Mouse (Mus musculus) myocyte (in vitro differentiated cells): ENCODE results near the gene Chrnb1. TPM values are rescaled to one million over a fixed set of nuclear protein-coding genes. Genes with fewer than 3 reads are reported as not detected.

Experiments used
- H3K27me3 ChIP-seq: one replicate; pipeline ENCODE4 v1.6.1; 2011; ENCODE audit not compliant: control insufficient read depth, insufficient read depth, insufficient read length
- H3K36me3 ChIP-seq: one replicate; pipeline ENCODE4 v1.6.1; 2011; ENCODE audit not compliant: control insufficient read depth, insufficient read depth
- H3K4me2 ChIP-seq: one replicate; pipeline ENCODE4 v1.6.1; 2011; ENCODE audit warnings: low read depth, control low read depth
- H3K4me3 ChIP-seq: one replicate; pipeline ENCODE4 v1.5.1; 2011; ENCODE audit warnings: mild to moderate bottlenecking, control low read depth, moderate library complexity
- H3K79me2 ChIP-seq: one replicate; pipeline ENCODE4 v1.6.1; 2011; ENCODE audit not compliant: control insufficient read depth, insufficient read depth
- H3ac ChIP-seq: one replicate; pipeline ENCODE4 v1.6.1; 2011; ENCODE audit not compliant: control insufficient read depth, insufficient read length
- CEBPB ChIP-seq: IDR thresholded peaks from 2 replicates; pipeline ENCODE4 v1.6.1; 2011; ENCODE audit warnings: mild to moderate bottlenecking, moderate library complexity; ENCODE audit not compliant: poor library complexity, insufficient read depth, severe bottlenecking
- E2F4 ChIP-seq: IDR thresholded peaks from one replicate; pipeline ENCODE4 v1.6.1; 2011; ENCODE audit warnings: mild to moderate bottlenecking, control low read depth, moderate library complexity; ENCODE audit not compliant: insufficient read depth
- MAX ChIP-seq: IDR thresholded peaks from one replicate; pipeline ENCODE4 v1.6.1; 2011; ENCODE audit warnings: low read depth, mild to moderate bottlenecking, control low read depth
- MYOD1 ChIP-seq, 3 experiments: IDR thresholded peaks; one replicate each; pipeline ENCODE4 v1.6.1; 2011; ENCODE audit warnings: control low read depth in 2 of 3, low read depth in 2 of 3, mild to moderate bottlenecking in 2 of 3, moderate library complexity in 1 of 3; ENCODE audit not compliant: insufficient read length in 2 of 3, control insufficient read depth in 1 of 3
- MYOG ChIP-seq, 3 experiments: IDR thresholded peaks; one replicate each; pipeline ENCODE4 v1.6.1; 2011; ENCODE audit warnings: control low read depth in 2 of 3, low read depth in 2 of 3, mild to moderate bottlenecking in 2 of 3; ENCODE audit not compliant: insufficient read length in 2 of 3, control insufficient read depth in 1 of 3, insufficient read depth in 1 of 3
- POLR2A ChIP-seq: IDR thresholded peaks from one replicate; pipeline ENCODE4 v1.6.1; 2011; ENCODE audit warnings: low read depth, mild to moderate bottlenecking, control low read depth, moderate library complexity; ENCODE audit not compliant: insufficient read length
- POLR2AphosphoS2 ChIP-seq: IDR thresholded peaks from one replicate; pipeline ENCODE4 v1.6.1; 2011; ENCODE audit warnings: low read depth, control low read depth; ENCODE audit not compliant: insufficient read length
- REST ChIP-seq: IDR thresholded peaks from one replicate; pipeline ENCODE4 v1.6.1; 2011; ENCODE audit warnings: mild to moderate bottlenecking, control low read depth, moderate library complexity; ENCODE audit not compliant: insufficient read depth, insufficient read length
- SRF ChIP-seq: IDR thresholded peaks from one replicate; pipeline ENCODE4 v1.6.1; 2011; ENCODE audit warnings: low read depth; ENCODE audit not compliant: control insufficient read depth, insufficient read length
- TCF12 ChIP-seq: IDR thresholded peaks from one replicate; pipeline ENCODE4 v1.6.1; 2011; ENCODE audit warnings: mild to moderate bottlenecking, control low read depth; ENCODE audit not compliant: poor library complexity, insufficient read depth, severe bottlenecking
- TCF3 ChIP-seq: IDR thresholded peaks from one replicate; pipeline ENCODE4 v1.6.1; 2011; ENCODE audit warnings: low read depth, control low read depth; ENCODE audit not compliant: insufficient read length
- USF1 ChIP-seq: IDR thresholded peaks from one replicate; pipeline ENCODE4 v1.6.1; 2011; ENCODE audit warnings: low read depth, mild to moderate bottlenecking, control low read depth, moderate library complexity
- polyA plus RNA-seq: library from polyadenylated mRNA; unstranded; fragments of >200 nt; fragmentation: generic; extraction: Trizol; gene quantifications from one replicate; pipeline ENCODE4 v1.2.1, GENCODE M21; 2012; ENCODE audit warnings: missing spikeins

Gene Chrnb1
- polyA plus RNA-seq, 1 experiment, result 95.3 TPM

DNA sequence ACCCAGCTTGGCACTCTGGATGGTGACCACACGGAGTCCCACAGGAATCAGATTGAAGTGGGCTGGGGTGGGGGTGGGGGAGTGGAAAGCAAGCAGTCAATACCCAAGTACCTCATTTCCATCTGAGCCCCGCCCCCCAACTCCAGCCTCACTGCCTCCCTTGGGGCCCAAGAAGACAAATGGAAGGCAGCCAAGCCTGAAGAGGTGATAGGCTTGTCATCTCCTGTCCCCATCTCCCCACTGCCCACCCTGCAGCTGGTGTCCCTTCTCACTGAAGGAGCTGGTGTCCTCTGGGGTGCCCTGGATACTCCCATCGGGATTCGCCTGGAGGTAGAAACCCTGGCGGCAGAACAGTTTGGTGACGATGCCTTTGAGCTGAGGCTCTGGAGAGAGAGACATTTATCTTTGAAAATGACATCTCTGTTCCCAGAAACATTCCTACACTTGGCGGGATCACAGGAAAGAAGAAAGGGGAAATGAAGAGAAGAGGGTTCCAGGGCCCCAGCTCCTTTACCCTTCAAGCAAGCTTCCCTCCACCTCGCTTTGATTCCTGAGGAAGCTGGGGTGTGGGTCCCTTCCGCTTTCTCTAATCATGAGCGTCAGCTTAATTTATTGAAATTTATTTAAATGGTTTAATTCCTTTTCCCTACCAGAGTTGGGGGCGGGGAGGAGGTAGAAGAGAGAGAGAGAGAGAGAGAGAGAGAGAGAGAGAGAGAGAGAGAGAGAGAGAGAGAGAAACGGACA lies 3.8 kb upstream of the Chrnb1 start:
- Histone ChIP-seq H3ac (no peak overlapping the region), H3K4me3 (peak overlapping the region; percentile 65), H3K36me3 (peaks cover 4% of the 10 kb centered on the region), H3K4me2 (peak overlapping the region; percentile 99), H3K79me2 (no peaks in the 10 kb centered on the region), H3K27me3 (no peaks in the 10 kb centered on the region)
- TF ChIP-seq USF1 (no peak), CEBPB (no peak), MYOD1 (IDR thresholded peaks at IDR 0.05; ENCODE audit: control insufficient read depth in 1 of 3, insufficient read length in 2 of 3, low read depth in 2 of 3) (peak in 1 of 3 experiments; percentile 61), E2F4 (no peak), POLR2A (no peak), POLR2AphosphoS2 (no peak), MYOG (IDR thresholded peaks at IDR 0.05; ENCODE audit: control insufficient read depth in 1 of 3, insufficient read depth in 1 of 3, insufficient read length in 2 of 3, low read depth in 2 of 3) (peak in 1 of 3 experiments; percentile 6), MAX (no peak), TCF3 (no peak), SRF (no peak), TCF12 (no peak), REST (no peak)

GRCm38 (mm10) chr11:69797924-69798323 lies 2.2 kb upstream of the Chrnb1 start:
- H3ac ChIP-seq, result no peak overlapping the region
- no peak overlapping the region for H3K4me3 ChIP-seq
- TF ChIP-seq TCF12, result no peak
- peak in 2 of 3 experiments; percentile 39 to 81 for TF ChIP-seq MYOD1 (IDR thresholded peaks at IDR 0.05; ENCODE audit: control insufficient read depth in 1 of 3, insufficient read length in 2 of 3, low read depth in 2 of 3)
- no peak for TF ChIP-seq USF1
- TF ChIP-seq MYOG (IDR thresholded peaks at IDR 0.05; ENCODE audit: control insufficient read depth in 1 of 3, insufficient read depth in 1 of 3, insufficient read length in 2 of 3, low read depth in 2 of 3), result peak in 1 of 3 experiments; percentile 64
- TF ChIP-seq E2F4, result no peak
- TF ChIP-seq TCF3, result no peak
- TF ChIP-seq SRF, result no peak
- no peak for TF ChIP-seq POLR2A
- TF ChIP-seq MAX, result no peak
- no peak for TF ChIP-seq POLR2AphosphoS2
- TF ChIP-seq CEBPB, result 0 out of 2 replicates have a peak, but pooled peaks have one; percentile 4
- no peaks in the 10 kb centered on the region for H3K79me2 ChIP-seq
- peaks cover 4% of the 10 kb centered on the region for H3K36me3 ChIP-seq
- H3K4me2 ChIP-seq, result peak overlapping the region; percentile 38
- H3K27me3 ChIP-seq, result no peaks in the 10 kb centered on the region

GRCm38 (mm10) chr11:69795983-69796435 lies 266 bp upstream of the Chrnb1 start:
- no peaks in the 10 kb centered on the region for H3K27me3 ChIP-seq
- peak overlapping the region; percentile 98 for H3K4me2 ChIP-seq
- no peaks in the 10 kb centered on the region for H3K79me2 ChIP-seq
- H3K4me3 ChIP-seq, result peak overlapping the region; percentile 40
- no peak overlapping the region for H3ac ChIP-seq
- no peak for TF ChIP-seq USF1
- no peak for TF ChIP-seq POLR2AphosphoS2
- TF ChIP-seq TCF12, result no peak
- TF ChIP-seq CEBPB, result no peak
- TF ChIP-seq MAX, result no peak
- TF ChIP-seq MYOG (IDR thresholded peaks at IDR 0.05; ENCODE audit: control insufficient read depth in 1 of 3, insufficient read depth in 1 of 3, insufficient read length in 2 of 3, low read depth in 2 of 3), result no peak
- TF ChIP-seq SRF, result no peak
- TF ChIP-seq REST, result no peak
- H3K36me3 ChIP-seq, result peaks cover 15% of the 10 kb centered on the region

- H3K79me2 ChIP-seq, result no peaks in the 10 kb centered on the region
- no peak overlapping the region for H3K4me3 ChIP-seq
- H3K36me3 ChIP-seq, result peaks cover 28% of the 10 kb centered on the region
- H3ac ChIP-seq, result no peak overlapping the region
- TF ChIP-seq TCF3 (no peak), CEBPB (no peak), SRF (no peak), TCF12 (no peak), MAX (no peak), POLR2AphosphoS2 (no peak), POLR2A (no peak), E2F4 (no peak), REST (no peak), MYOD1 (IDR thresholded peaks at IDR 0.05; ENCODE audit: control insufficient read depth in 1 of 3, insufficient read length in 2 of 3, low read depth in 2 of 3) (no peak)
- no peak overlapping the region for H3K4me2 ChIP-seq
- H3K27me3 ChIP-seq, result no peaks in the 10 kb centered on the region
Measured at GRCm38 (mm10) chr11:69793429-69793828, 2.3 kb downstream of the Chrnb1 start.

- Histone ChIP-seq H3ac (no peak overlapping the region), H3K4me2 (no peak overlapping the region), H3K4me3 (no peak overlapping the region), H3K36me3 (peaks cover 37% of the 10 kb centered on the region), H3K27me3 (no peaks in the 10 kb centered on the region), H3K79me2 (no peaks in the 10 kb centered on the region)
- TF ChIP-seq MYOG (IDR thresholded peaks at IDR 0.05; ENCODE audit: control insufficient read depth in 1 of 3, insufficient read depth in 1 of 3, insufficient read length in 2 of 3, low read depth in 2 of 3) (no peak), SRF (no peak), POLR2AphosphoS2 (no peak), REST (no peak), POLR2A (no peak), CEBPB (no peak), TCF12 (no peak), MYOD1 (IDR thresholded peaks at IDR 0.05; ENCODE audit: control insufficient read depth in 1 of 3, insufficient read length in 2 of 3, low read depth in 2 of 3) (no peak), USF1 (no peak), TCF3 (no peak), MAX (no peak)
Measured at GRCm38 (mm10) chr11:69791420-69791819, 4.3 kb downstream of the Chrnb1 start.
